Mouse (Mus musculus): ENCODE results near the gene Uba6. TPM values are rescaled to one million over a fixed set of nuclear protein-coding genes. Genes with fewer than 3 reads are reported as not detected.

Uba6 gene
- total RNA-seq, 2 experiments from 2014 or later = 4.8 to 6.4 TPM

GRCm38 (mm10) chr5:86072756-86073386 lies 99.7 kb downstream of the Uba6 start:
- DNase-seq = no peak

- no peak for DNase-seq
Observed at GRCm38 (mm10) chr5:86071538-86071937, 101.1 kb downstream of the Uba6 start, which contains the start of gene Stap1. TSS of gene Stap1 (plus strand) at chr5:86071746.

GRCm38 (mm10) chr5:86069121-86069520 lies 103.5 kb downstream of the Uba6 start:
- DNase-seq = no peak

- DNase-seq = no peak
Observed at GRCm38 (mm10) chr5:86068451-86068850, 104.2 kb downstream of the Uba6 start.

GRCm38 (mm10) chr5:86066551-86066929 lies 106.1 kb downstream of the Uba6 start:
- peak; percentile 81 for DNase-seq

GRCm38 (mm10) chr5:86065876-86066550 lies 106.6 kb downstream of the Uba6 start:
- DNase-seq = no peak

GRCm38 (mm10) chr5:86065101-86065875 lies 107.3 kb downstream of the Uba6 start, which contains the start of gene Cenpc1:
TSS of gene Cenpc1 (minus strand) at chr5:86065583.
- peak; percentile 95 for DNase-seq

- no peak for DNase-seq
Observed at GRCm38 (mm10) chr5:86063501-86063900, 109.1 kb downstream of the Uba6 start.

Other genes starting within 250 kb of the Uba6 start
- gene Cenpc1, start 107.2 kb downstream of the Uba6 start, total RNA-seq (2021) = 10 to 100 TPM in 1 of 2 experiments, 1 to 10 TPM in 1; 8.2 to 11.1 TPM
- under 1 TPM; 0.20 to 0.26 TPM for gene Stap1, start 101.1 kb downstream of the Uba6 start, total RNA-seq (2021)
- not detected for gene Gnrhr, start 25.1 kb upstream of the Uba6 start, total RNA-seq (2021)
- gene Tmprss11c, start 116.5 kb upstream of the Uba6 start, total RNA-seq (2021) = not detected
- not detected for gene Tmprss11d, start 200.6 kb upstream of the Uba6 start, total RNA-seq (2021)

Data from gastrocnemius, postnatal 10 days (tissue).